Mouse (Mus musculus) thymus, adult 2 months (tissue): ENCODE data around the gene Agbl4.
"Not testable (repeated sequence)": the region's sequence is repeated elsewhere in the genome, so short reads cannot be mapped to it uniquely, and the experiment has no call there.

Experiments used
- CTCF ChIP-seq: fragments of 200-500 bp; IDR thresholded peaks from 2 replicates; pipeline ENCODE4 v1.5.1; 2012; ENCODE audit warnings: mild to moderate bottlenecking, control low read depth, low read length, moderate library complexity, borderline replicate concordance; ENCODE audit not compliant: control insufficient read depth, poor library complexity, insufficient read depth; ENCODE audit errors: extremely low read depth
- POLR2A ChIP-seq: fragments of 200-500 bp; IDR thresholded peaks from 2 replicates; pipeline ENCODE4 v1.6.1; 2012; ENCODE audit warnings: mild to moderate bottlenecking, low read length, control low read depth, moderate library complexity; ENCODE audit not compliant: control insufficient read depth, poor library complexity, insufficient read depth; ENCODE audit errors: extremely low read depth

DNA sequence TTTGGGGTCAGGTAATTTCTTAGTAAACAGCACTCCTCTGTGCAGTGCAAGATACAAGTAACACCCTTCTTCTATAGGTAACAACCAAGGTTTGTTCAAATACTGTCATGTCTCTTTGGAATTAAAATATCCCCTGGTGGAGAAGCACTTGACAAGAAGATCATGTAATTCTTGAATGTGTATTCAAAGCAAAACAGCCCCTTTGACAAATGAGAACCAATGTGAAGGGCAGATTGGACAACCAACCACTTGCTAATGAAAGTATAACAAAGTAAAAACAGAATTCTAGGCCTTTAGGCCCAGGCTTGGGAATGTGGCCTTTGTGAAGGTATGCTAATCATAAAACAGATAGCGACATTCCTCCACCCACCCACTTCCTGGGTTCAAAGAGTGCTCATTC lies 821.6 kb downstream of the Agbl4 start:
- not testable (repeated sequence) for TF ChIP-seq CTCF, POLR2A
